Mouse (Mus musculus): Measurements from ENCODE around the gene Ldb1.

Ldb1 gene

DNA sequence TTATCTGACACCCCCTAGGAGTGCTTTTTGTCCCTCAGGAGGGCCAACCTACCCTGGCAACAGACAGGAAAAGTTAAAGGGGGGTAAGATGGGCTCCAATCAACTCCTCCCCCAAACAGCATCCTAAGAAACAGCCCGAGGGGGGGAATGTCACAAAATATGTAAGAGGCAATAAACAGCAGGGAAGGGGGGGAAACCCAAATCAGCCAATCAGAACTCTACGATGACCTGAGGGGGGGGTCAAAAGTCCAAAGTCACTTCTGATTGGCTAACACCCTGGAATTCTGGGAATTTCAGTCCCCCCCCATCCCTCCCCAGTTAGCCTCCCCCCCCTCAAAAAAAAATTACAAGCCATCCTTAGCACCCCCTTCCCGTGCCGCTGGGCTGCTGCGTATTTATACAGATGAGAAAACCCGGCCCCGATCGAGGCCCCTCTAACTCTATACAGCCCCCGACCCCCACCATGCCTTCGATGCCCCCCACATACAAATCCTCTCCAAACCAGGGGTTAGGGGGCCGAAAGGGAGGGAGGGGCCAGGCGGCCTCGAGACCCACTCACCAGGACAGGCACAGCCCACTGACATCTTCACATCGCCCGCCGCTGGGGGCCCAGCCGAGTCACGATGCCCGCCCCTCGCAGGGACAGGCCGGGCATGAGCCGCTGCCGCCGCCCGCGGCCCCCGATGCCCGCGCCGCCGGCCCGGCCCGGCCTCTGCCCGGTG is 582 bp downstream of the Ldb1 start, which contains the start of gene Pprc1:
Gene Pprc1, plus strand, starts transcription at position 616 of the 722 bp plus-strand sequence.
- no peak for DNase-seq (ENCODE audit: low read depth, low spot score)

DNA sequence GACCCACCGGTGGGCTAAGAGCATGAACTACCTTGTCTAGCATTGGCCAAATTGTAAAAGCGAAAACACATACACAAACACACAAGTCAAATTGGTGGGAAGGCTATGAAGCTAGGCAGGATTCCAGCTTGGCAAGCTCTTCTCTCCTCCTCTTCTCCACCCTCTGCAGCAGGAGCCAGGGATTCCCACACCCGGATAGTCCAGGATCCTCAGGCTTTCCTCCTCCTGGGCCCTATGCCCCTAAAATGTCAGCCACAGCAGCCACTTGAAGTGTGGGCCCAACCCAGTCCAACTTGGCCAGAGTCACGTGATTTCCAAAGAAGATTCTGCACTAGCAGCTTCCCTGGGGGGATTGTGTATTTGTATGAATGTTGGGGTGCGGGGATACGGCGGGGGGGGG is 1.6 kb downstream of the Ldb1 start:
- no peak for DNase-seq (ENCODE audit: low read depth, low spot score)

DNA sequence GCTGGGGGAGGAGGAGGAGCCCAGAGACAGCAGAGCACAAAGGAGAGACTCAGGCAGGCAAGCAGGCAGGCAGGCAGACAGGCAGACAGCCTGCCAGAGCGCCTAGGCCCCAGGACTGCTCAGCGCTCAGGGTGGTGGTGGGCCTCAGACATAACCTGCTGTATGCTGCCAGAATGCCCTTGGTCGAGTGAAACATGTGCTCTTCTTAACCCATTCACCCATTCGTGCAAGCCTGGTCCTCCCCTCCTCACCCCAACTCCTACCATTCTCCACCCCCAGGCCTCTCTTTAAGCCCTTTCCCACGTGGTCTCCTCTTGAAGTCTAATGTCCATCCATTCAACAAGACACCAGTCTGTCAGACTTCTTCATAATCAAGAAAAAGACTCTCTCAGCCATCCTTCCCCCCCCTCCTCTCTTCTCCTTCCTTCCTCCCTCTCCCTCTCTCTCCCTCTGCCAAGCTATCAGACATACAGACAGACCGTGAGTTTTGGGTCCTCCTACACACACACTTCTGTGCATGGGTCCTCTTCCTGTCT is 2.5 kb downstream of the Ldb1 start:
- DNase-seq (ENCODE audit: low read depth, low spot score) = no peak

DNA sequence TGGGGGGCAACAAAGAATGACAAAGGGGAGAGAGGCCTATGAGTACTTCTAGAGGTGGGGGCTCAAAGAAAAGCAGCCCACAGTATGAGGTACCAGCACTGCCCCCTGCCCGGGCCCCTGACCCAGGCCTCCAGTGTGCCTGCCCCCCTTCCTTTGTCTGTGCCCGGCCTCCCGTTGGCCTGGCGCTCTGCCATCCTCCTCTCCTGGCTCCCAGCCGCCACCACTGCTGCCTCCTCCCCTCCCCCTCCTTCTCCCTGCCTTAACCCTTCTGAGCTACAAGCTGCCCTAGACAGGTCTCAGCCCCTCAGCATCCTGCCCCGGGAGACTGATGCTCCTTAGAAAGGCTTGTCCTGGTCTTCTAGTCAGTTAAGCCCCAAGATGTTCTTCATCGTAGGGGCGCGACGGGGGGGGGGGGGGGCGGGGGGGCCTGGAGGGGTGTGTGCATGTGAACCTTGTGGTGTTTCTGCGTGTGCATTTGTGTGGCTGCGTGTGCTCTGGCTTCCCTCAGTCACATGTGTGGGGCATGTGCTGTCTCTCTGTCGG is 3.0 kb downstream of the Ldb1 start:
- no peak for DNase-seq (ENCODE audit: low read depth, low spot score)

DNA sequence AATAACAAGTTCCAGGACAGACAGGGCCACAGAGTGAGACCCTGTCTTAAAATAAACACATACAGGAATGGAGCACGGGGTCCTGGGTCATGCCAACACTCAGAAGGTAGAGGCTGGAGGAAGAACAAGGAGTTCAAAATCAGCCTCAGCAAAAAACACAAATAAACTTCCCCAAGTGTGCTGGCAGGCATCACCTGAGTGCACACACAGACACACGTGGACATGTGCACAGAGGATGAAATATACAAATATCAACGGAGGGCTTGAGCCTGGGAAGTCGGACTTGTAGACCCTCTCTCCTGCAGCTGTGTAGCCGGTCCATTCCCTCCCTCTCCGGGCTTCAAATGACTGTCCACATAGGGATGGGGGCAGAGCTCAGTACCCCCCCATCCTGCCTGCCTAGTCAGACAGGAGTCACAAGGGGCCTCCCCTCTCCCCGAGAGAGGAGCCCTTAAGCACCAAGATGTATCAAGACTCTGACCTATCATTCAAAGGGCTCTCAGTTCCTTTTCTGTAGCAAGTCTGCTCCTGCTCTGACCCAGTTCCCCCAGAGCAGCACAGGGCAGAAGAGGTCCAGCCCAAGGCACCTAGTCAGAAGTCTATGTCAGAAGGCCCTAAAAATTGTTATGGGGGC is 3.6 kb downstream of the Ldb1 start:
- no peak for DNase-seq (ENCODE audit: low read depth, low spot score)

DNA sequence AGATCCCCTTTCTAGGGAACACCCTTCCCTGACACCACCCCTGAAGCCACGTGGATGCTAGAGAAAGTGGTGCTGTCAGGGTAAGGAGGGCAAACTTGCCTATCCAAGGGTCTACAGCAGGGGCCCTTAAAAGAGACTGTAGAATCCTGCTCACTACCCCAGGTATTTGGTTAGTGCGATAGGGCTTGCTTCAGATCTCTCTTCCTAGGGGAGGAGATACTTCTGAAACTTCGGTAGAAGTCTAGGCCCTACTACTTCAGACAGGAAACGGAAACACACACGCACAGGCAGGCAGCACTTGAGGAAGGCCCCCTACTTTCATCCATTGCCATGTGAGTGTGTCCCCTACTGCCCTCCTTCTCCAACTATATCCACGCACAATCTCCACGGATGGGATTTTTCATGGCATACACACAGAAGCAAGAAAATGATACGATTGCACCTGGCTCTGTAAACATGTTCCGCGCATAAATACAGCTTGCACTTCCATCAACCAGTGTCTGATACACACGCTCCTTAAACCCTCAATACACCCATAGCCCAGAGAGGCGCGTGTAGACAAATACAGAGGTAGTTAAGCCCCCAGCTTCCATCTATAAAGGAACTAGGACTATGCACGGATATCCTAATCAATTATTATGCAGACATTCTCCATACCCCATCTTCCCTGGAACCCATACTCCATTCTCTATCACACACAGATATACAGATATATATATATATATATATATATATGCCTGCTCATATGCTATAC is 4.7 kb downstream of the Ldb1 start:
- DNase-seq (ENCODE audit: low read depth, low spot score) = no peak

DNA sequence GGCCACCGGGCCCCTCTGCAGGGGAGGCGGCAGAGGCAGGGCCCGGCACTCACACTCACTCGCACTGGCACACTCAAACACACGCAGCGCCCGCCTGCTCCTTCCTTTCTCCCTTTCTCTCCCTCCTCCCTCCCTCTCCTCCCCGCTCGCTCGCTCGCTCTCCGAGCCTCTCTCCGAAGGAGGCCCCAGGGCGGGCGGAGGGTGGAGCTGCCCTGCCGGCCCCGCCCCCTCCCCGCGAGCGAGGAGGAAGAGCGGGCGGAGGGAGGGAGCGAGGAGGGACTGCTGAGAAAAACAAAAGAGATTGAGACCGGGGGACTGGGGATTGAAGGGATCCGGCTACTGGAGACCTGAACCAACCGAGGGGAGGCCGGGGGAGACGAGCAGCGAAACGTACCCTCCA is 5.5 kb downstream of the Ldb1 start:
- no peak for DNase-seq (ENCODE audit: low read depth, low spot score)

DNA sequence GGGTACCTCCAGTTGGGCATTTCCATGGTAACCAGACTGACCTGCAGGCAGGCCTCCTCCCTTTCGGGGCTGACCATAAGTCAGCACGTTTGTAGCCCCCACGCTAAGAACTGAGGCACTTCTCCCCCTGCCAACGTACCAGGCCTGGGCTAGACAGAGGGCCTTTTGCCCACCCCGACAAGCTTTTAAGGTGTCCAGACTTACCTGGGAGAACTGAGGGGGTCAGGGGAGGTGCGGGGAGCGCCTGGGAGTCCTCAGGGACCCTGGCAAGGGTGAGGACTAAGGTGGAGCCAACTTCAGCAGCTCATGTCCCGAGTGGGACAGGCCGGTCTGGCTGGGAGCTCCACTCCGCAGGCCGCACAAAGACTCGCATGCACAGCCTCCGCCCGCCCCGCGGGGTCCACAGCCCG is 6.2 kb downstream of the Ldb1 start:
- no peak for DNase-seq (ENCODE audit: low read depth, low spot score)

DNA sequence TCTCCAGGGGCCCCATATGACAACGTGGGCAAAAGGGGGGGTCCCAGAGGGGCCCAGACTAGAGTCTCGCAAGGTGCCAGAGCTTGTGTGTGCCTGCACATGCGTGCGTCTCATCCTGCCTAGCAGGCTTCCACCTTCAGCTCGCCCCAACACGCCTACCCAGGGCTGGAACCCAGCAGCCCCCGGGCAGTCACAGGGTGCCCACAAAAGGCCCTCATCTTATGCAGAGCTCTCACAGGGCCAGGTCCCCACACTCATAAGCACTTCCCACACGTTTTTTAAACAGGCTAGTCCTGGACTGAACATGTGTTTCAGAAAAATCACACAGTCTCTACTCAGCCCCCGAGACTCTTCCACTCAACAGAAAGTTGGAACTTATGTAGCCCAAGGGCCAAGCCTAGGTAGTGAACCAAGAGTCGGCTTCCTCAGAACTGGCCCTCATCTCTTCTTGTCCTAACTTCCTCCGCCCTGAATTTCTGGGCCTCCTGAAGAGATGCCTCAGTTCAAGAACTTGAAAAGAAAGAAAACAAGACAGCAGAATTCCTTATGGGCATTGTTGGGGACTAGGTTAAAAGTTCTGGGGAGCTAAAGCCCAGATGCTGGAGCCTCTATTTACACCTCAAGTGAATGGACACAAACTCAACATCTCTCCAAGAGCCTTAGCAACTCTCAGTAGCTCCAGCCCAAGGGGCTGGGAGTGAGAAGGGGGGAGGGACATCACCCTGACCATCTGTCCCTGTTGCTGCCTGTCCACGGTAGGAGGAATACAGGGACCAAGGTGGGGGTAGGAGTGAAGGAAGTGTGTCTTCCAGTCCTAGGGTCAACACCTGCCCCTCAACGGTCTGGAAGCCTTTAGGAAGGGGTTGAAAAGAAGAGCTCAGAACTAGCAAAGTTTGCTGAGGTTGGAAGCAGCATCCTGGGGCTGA is 6.8 kb downstream of the Ldb1 start:
- DNase-seq (ENCODE audit: low read depth, low spot score) = no peak

DNA sequence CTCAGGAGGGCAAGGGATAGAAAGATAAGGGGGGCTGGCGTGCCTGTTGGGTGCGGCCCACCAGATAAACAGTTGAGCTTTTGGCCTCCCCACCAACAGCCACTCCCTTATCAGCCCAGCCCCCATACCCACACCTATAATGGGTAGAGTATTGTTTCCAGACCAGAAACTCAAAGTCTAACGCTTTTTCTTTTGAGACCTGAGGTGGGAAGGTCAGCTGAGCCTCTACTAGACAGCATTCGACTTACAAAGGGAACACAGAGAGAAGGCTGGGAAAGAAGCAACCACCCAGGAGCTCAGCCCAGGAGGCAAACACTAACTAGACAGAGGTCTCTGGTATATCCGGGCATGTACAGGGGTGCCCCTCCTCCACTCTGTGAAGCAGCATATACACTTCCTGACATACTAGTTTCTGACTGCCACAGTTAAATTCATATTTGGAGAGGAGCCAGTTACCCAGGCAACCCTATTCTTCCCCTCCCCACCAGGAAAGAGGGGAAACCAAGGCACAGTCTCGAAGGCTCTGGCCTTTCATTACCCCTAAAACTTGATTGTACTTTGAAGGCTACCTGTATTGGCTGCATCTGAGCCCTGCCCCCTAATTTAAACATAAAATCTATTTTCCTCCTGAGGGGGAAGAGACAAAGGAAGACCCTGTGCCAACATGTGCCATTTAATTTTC is 7.6 kb downstream of the Ldb1 start:
- no peak for DNase-seq (ENCODE audit: low read depth, low spot score)

DNA sequence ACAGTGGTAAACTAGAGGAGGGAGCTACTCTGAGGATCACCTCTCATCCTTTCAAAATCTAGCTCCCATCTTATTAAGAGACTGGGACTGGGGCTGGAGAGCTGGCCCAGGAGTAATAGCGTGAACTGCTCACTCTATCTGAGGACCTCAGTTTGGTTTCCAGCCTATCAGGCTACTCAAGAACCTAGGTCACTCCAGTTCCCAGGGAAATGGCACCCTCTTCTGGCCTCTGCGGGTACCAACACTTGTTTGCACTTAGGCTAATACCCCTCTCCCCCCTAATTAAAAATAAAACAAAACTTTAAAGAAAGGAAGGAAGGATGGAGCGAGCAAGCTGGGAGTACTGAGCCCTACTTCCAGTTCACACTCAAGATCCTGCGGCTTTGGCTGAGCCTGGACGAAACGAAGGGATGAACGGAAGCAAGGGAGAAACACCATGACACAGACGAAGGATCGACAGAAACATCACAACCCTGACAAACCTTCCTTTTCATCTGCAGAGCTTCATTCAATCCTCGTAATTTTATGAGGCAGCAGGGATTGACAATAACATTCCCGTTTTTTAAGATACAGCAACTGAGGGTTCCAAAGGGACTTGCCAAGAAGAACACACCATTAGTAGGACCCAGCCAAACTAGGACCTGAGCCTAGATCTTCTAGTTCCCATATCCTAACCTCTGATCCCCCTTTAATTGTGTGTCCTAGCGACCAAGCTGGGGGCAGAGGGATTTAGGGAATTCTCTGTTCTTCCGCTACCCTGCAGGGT is 8.4 kb downstream of the Ldb1 start:
- no peak for DNase-seq (ENCODE audit: low read depth, low spot score)

DNA sequence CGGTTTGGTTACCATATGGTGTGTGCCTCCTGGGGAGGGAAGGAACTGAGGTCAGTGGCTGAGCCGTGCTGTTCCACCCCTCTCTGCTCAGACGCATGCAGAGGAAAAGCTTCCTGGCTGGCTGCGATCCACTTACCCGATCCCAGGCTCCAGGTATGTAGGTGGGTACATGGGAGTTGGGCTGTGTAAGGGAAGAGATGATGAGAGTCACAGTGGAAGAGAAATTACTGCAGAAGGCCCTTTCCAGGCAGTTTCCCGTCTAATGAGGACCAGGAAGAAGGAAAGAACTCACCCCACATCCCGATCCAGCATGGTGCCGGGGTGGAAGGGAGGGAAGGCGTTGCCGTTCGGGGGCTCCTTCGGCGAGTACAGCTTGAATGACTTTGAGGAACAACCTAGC is 9.0 kb downstream of the Ldb1 start:
- no peak for DNase-seq (ENCODE audit: low read depth, low spot score)

DNA sequence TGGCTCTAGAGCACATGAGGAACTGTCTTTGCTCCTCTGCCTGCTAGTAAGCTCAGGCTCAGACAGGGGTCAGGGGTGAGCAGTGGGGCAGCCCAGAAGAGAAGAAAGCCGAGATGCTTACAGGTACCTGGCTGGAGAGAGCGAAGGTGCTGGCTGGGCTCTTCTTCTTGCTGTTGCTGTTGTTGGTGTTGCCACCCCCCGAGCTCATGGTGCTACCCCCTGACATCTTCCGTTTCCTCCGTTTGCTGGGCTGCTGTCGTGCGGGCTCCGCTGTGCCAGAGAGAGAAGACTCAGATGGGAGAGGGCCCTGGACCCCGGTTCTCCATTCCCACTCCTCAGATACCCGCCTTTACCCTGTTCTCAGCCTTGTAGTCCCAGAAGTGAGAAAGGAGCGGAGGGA is 11.1 kb downstream of the Ldb1 start:
- DNase-seq (ENCODE audit: low read depth, low spot score) = no peak

DNA sequence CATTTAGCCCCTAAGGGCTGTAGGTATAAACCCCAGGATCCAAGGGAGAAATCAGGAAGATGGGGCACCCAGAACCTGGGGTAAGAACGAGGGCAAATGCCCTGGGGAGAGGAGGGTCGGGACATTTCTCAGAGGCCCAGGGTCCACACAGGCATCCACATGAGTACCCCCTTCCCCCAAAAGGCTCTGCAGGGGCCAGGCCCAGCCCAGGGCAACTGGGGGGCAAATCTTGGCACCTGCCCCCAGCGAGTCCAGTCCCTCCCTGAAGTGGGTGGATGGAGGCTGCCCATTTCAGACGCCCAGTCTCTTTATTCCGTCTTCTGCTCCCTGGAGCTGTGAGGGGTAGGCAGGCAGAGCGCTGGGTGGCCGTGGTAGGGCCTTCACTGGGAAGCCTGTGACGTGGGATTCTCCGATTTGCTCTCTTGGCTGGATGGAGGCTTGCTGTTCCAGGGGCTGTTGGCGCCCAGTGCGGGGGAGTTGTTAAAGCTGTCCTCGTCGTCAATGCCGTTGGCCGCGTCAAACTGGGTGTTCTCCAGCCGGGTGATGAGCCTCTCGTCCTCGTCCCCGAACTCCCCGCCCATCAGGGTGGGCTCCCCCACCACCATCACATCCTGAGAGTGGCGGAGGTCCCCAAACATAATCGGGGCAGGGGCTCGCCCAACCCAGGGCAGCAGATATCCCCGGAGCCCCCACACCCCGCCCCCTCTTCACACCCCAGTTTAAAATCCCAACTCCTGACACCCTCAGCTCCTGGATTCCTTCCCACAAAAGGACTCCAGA is 12.1 kb downstream of the Ldb1 start:
- no peak for DNase-seq (ENCODE audit: low read depth, low spot score)

DNA sequence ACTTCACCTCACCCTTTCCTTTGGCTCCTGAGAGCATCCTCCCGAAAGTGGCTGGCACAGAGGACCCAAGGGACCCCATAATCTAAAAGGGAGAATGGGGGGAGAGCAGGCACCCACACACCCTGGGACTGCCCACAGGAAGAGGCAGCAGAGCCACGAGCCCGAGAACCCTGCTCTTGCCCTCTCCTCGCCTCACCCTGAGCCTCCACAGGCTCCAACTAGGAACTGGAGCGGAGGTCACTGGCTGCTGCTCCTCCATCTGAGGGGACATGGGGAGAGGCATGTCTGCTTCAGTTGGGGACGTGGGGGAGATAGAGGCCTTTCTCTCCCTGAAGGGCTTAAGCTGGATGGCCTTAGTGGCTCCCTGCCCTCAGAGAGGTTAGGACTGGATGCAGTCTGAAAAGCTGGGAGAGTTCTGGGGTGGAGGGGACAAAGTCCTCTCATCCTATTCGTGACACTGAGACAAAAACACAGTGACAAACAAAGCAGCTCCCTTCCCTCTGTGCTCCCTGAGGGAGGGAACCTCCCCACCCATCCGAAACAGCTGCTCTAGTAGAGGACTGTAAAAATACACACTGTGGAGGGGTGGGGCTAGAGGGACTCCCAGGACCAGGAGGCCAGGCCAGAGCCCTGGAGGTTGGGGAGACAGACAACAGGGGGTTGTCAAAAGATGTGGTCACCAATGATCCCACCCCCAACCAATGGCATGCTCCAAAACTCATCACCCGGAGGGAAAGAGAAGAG is 13.2 kb downstream of the Ldb1 start:
- no peak for DNase-seq (ENCODE audit: low read depth, low spot score)

DNA sequence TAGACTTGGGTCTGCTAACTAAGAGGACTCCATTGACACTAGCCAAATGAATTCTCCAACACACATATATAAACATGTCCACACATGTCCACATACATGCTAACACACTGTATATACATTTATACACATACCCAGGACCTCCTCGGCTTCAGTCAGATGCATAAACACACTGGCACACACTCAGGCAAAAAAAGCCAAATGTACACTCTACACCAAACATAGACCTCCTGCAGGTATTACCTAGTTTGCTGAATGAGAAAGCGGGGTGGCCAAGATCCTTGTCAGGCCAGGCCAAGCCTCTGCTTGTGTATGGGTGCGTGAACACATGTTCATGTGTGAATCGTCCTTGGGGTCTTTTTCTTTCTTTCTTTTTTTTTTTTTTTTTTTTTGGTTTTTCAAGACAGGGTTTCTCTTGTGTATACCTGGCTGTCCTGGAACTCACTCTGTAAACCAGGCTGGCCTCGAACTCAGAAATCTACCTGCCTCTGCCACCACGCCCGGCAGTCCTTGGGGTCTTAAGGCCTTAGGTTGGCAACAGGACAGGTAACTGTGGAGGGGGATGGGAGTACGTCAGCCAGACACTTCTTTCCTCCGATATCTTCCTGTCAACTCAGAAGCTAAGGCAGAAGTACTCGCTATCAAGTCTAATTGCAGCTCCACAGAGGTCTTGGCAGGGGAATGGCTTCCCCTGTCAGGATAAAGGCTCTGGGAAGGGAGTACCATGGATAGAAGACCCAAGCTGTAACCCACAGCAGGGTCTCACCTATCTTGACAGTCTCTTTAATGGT is 14.6 kb downstream of the Ldb1 start:
- no peak for DNase-seq (ENCODE audit: low read depth, low spot score)

DNA sequence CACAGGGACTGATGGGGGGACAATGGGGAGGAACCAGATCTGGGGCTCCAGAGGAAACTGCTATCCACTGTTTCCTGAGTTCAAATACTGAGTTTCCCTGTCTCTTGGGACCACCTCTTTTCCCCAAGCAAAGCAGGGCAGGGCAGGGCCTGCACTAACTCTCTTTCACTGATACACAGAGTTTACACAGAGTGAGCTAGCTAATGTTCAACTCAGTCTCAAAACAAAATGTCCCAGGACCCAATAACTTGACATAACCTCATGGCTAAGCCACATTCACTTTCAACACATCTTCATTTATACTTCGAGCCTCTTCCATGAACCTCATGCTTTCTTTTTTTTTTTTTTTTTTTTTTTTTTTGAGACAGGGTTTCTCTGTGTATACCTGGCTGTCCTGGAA is 15.4 kb downstream of the Ldb1 start:
- no peak for DNase-seq (ENCODE audit: low read depth, low spot score)

Data from retina, adult 2 months (tissue).